Mouse (Mus musculus) kidney, adult 2 months (tissue): Measurements from ENCODE around the gene Cog8.

ENCODE experiments used
- CTCF ChIP-seq: fragments of 200-500 bp; conservative IDR thresholded peaks from 2 replicates; pipeline ENCODE4 v1.5.1; 2011; ENCODE audit warnings: low read depth, mild to moderate bottlenecking, control low read depth, low read length, moderate library complexity, mixed read lengths; ENCODE audit not compliant: insufficient read depth, insufficient read length
- POLR2A ChIP-seq: fragments of 200-500 bp; IDR thresholded peaks from one replicate; pipeline ENCODE4 v1.6.1; 2011; ENCODE audit warnings: low read depth, low read length, control low read depth

DNA sequence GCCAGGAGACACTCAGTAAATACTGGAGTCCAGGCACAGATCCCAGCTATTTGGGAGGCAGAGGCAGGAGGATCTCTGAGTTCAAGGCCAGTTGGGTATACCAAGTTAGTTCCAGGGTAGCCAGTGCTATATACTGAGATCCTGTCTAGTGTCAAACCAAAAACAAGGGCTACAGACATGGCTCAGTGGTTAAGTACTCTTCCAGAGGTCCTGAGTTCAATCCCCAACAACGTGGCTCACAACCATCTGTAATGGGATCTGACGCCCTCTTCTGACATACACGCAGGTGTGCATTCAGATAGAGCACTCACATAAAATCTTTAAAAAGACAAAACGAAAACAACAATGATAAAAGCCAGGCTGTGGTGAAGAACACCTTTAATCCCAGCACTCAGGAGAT is 7.0 kb downstream of the Cog8 start:
- no peak for TF ChIP-seq CTCF
- no peak for TF ChIP-seq POLR2A
